7 mouse cellular contexts compared by ENCODE assay signal in genomic region chr7:17060782-17061605, GRCm38 (mm10). TPM values are rescaled to one million over a fixed set of nuclear protein-coding genes. Genes with fewer than 3 reads are reported as not detected.
A peak's percentile ranks its signal among the peaks of the same experiment; 100 is the strongest.
DNase-seq lines count a peak whose midpoint lies in the region; ATAC-seq and TF ChIP-seq lines count a peak whose summit lies in the region.

No protein-coding gene starts in this region.

- ATAC-seq in embryonic facial prominence, embryonic 13.5 days (ENCODE audit: insufficient number of reproducible peaks, insufficient read depth, low FRiP score, low TSS enrichment, low read depth), result no peak
- peak; percentile 5; the same call in 1 of the 2 replicates for ATAC-seq in heart, embryonic 16.5 days (replicated peaks; ENCODE audit: extremely low read depth, insufficient read depth, low FRiP score)
- ATAC-seq in midbrain, embryonic 11.5 days (ENCODE audit: low FRiP score), result no peak

- peak overlapping the region; percentile 77 for H3K9ac ChIP-seq in embryonic facial prominence, embryonic 13.5 days
- peak overlapping the region; percentile 87 for H3K9ac ChIP-seq in heart, embryonic 16.5 days (ENCODE audit: low read length)
- H3K9ac ChIP-seq in midbrain, embryonic 11.5 days (ENCODE audit: low read length), result no peak overlapping the region

- no peaks in the 10 kb centered on the region for H3K27me3 ChIP-seq in testis, adult 2 months (ENCODE audit: control insufficient read depth, insufficient read depth, low read length)
- no peaks in the 10 kb centered on the region for H3K27me3 ChIP-seq in embryonic facial prominence, embryonic 13.5 days
- H3K27me3 ChIP-seq in heart, embryonic 16.5 days (ENCODE audit: control insufficient read depth, insufficient read depth, low read length), result no peaks in the 10 kb centered on the region
- peaks cover 13% of the 10 kb centered on the region; the same call in 1 of the 2 replicates for H3K27me3 ChIP-seq in limb, embryonic 10.5 days (ENCODE audit: low read depth, poor library complexity, severe bottlenecking)
- peaks cover 11% of the 10 kb centered on the region for H3K27me3 ChIP-seq in midbrain, embryonic 11.5 days (ENCODE audit: control insufficient read depth, insufficient read depth, low read length)

- no peak for DNase-seq in testis, postnatal 14 days (ENCODE audit: low spot score)
- DNase-seq in limb, embryonic 10.5 days (ENCODE audit: low spot score), result peak; percentile 28
- DNase-seq in midbrain, embryonic 11.5 days (ENCODE audit: low spot score, missing footprints), result peak; percentile 77
- no peak for DNase-seq in adipocyte (ENCODE audit: low spot score)

- no peak for TF ChIP-seq POLR2A in testis, adult 2 months (IDR thresholded peaks at IDR 0.05; ENCODE audit: control insufficient read depth, low read depth, low read length)

- H3K27ac ChIP-seq in testis, adult 2 months (ENCODE audit: control insufficient read depth, insufficient read depth, low read depth, low read length), result peak overlapping the region; percentile 61; the same call in 1 of the 2 replicates
- H3K27ac ChIP-seq in embryonic facial prominence, embryonic 13.5 days, result peak overlapping the region; percentile 97
- H3K27ac ChIP-seq in heart, embryonic 16.5 days (ENCODE audit: low read length), result peak overlapping the region; percentile 100
- 0 out of 2 replicates have a peak overlapping the region, but pooled peaks have one; percentile 21 for H3K27ac ChIP-seq in limb, embryonic 10.5 days
- H3K27ac ChIP-seq in midbrain, embryonic 11.5 days (ENCODE audit: low read depth, low read length), result no peak overlapping the region

- H3K4me1 ChIP-seq in testis, adult 2 months (ENCODE audit: control insufficient read depth, insufficient read depth, low read length), result peaks cover 45% of the 10 kb centered on the region
- H3K4me1 ChIP-seq in embryonic facial prominence, embryonic 13.5 days, result peaks cover 64% of the 10 kb centered on the region
- H3K4me1 ChIP-seq in heart, embryonic 16.5 days (ENCODE audit: control insufficient read depth, insufficient read depth, low read length), result peaks cover 41% of the 10 kb centered on the region
- H3K4me1 ChIP-seq in limb, embryonic 10.5 days, result peaks cover 68% of the 10 kb centered on the region
- peaks cover 15% of the 10 kb centered on the region for H3K4me1 ChIP-seq in midbrain, embryonic 11.5 days (ENCODE audit: control insufficient read depth, insufficient read depth, low read length)

- TF ChIP-seq CTCF in testis, adult 2 months (IDR thresholded peaks at IDR 0.05; ENCODE audit: control insufficient read depth, insufficient read depth, insufficient replicate concordance, low read depth, low read length), result peak; percentile 24; the same call in 1 of the 2 replicates

- H3K9me3 ChIP-seq in embryonic facial prominence, embryonic 13.5 days, result no peaks in the 10 kb centered on the region
- H3K9me3 ChIP-seq in heart, embryonic 16.5 days (replicated peaks; ENCODE audit: control insufficient read depth, low read length), result no peaks in the 10 kb centered on the region
- no peaks in the 10 kb centered on the region for H3K9me3 ChIP-seq in limb, embryonic 10.5 days (replicated peaks)
- no peaks in the 10 kb centered on the region for H3K9me3 ChIP-seq in midbrain, embryonic 11.5 days (ENCODE audit: control insufficient read depth, low read length)

- H3K4me3 ChIP-seq in testis, adult 2 months (ENCODE audit: control insufficient read depth, low read depth, low read length), result peak overlapping the region; percentile 9; the same call in 1 of the 2 replicates
- peak overlapping the region; percentile 61 for H3K4me3 ChIP-seq in embryonic facial prominence, embryonic 13.5 days
- H3K4me3 ChIP-seq in heart, embryonic 16.5 days (ENCODE audit: low read length), result peak overlapping the region; percentile 71
- peak overlapping the region; percentile 59; the same call in 1 of the 2 replicates for H3K4me3 ChIP-seq in limb, embryonic 10.5 days
- H3K4me3 ChIP-seq in midbrain, embryonic 11.5 days (ENCODE audit: low read depth, low read length), result no peak overlapping the region

- H3K36me3 ChIP-seq in testis, adult 2 months (ENCODE audit: control insufficient read depth, insufficient read depth, low read length), result no peaks in the 10 kb centered on the region
- no peaks in the 10 kb centered on the region for H3K36me3 ChIP-seq in embryonic facial prominence, embryonic 13.5 days
- no peaks in the 10 kb centered on the region for H3K36me3 ChIP-seq in heart, embryonic 16.5 days (ENCODE audit: control insufficient read depth, insufficient read depth)
- no peaks in the 10 kb centered on the region for H3K36me3 ChIP-seq in limb, embryonic 10.5 days
- H3K36me3 ChIP-seq in midbrain, embryonic 11.5 days (ENCODE audit: control insufficient read depth, insufficient read depth, low read length), result no peaks in the 10 kb centered on the region

- 79% methylated on average over 22 of the region's 22 CpGs for WGBS in embryonic facial prominence, embryonic 13.5 days
- WGBS in heart, embryonic 16.5 days, result 44% methylated on average over 21 of the region's 22 CpGs
- WGBS in limb, embryonic 10.5 days, result 80% methylated on average over 22 of the region's 22 CpGs
- WGBS in midbrain, embryonic 11.5 days, result 81% methylated on average over 21 of the region's 22 CpGs

- H3K4me2 ChIP-seq in embryonic facial prominence, embryonic 13.5 days, result peak overlapping the region; percentile 81
- peak overlapping the region; percentile 96 for H3K4me2 ChIP-seq in heart, embryonic 16.5 days (ENCODE audit: low read depth, low read length)
- no peak overlapping the region for H3K4me2 ChIP-seq in midbrain, embryonic 11.5 days

RNA-seq across cellular contexts. Expression of gene Hif3a, which starts 1.2 kb away (rescaled TPM):
- polyA plus RNA-seq in testis, adult 2 months (2012; rRNA removed), result 4.4 and 6.9 TPM in 2 replicates
- polyA plus RNA-seq in embryonic facial prominence, embryonic 13.5 days (2015; fragmentation: Nextera tagmentation; extraction: Ambion mirVana), result 14.7 and 16.5 TPM in 2 replicates
- polyA plus RNA-seq in heart, embryonic 16.5 days (2015; fragmentation: Nextera tagmentation; extraction: Ambion mirVana), result 36.3 and 43.4 TPM in 2 replicates
- polyA plus RNA-seq in limb, embryonic 10.5 days (2016; fragmentation: Nextera tagmentation; extraction: Ambion mirVana), result 5.9 and 7.4 TPM in 2 replicates
- polyA plus RNA-seq in midbrain, embryonic 11.5 days (2014; fragmentation: Nextera tagmentation; extraction: Ambion mirVana), result 3.9 and 5.2 TPM in 2 replicates

RNA-seq across cellular contexts. Expression of gene Psg16, which starts 12.8 kb away (rescaled TPM):
- polyA plus RNA-seq in testis, adult 2 months (2012; rRNA removed), result 0.16 and 0.19 TPM in 2 replicates
- polyA plus RNA-seq in embryonic facial prominence, embryonic 13.5 days (2015; fragmentation: Nextera tagmentation; extraction: Ambion mirVana), result 0.14 and 0.21 TPM in 2 replicates
- 0.17 and 0.22 TPM in 2 replicates for polyA plus RNA-seq in heart, embryonic 16.5 days (2015; fragmentation: Nextera tagmentation; extraction: Ambion mirVana)
- polyA plus RNA-seq in limb, embryonic 10.5 days (2016; fragmentation: Nextera tagmentation; extraction: Ambion mirVana), result 0.05 and 0.06 TPM in 2 replicates
- 0.10 and 0.22 TPM in 2 replicates for polyA plus RNA-seq in midbrain, embryonic 11.5 days (2014; fragmentation: Nextera tagmentation; extraction: Ambion mirVana)

RNA-seq across cellular contexts. Expression of gene Ppp5c, which starts 33.3 kb away (rescaled TPM):
- 80.7 and 84.7 TPM in 2 replicates for polyA plus RNA-seq in testis, adult 2 months (2012; rRNA removed)
- polyA plus RNA-seq in embryonic facial prominence, embryonic 13.5 days (2015; fragmentation: Nextera tagmentation; extraction: Ambion mirVana), result 109 and 112 TPM in 2 replicates
- 105 and 108 TPM in 2 replicates for polyA plus RNA-seq in heart, embryonic 16.5 days (2015; fragmentation: Nextera tagmentation; extraction: Ambion mirVana)
- 149 and 158 TPM in 2 replicates for polyA plus RNA-seq in limb, embryonic 10.5 days (2016; fragmentation: Nextera tagmentation; extraction: Ambion mirVana)
- 101 and 108 TPM in 2 replicates for polyA plus RNA-seq in midbrain, embryonic 11.5 days (2014; fragmentation: Nextera tagmentation; extraction: Ambion mirVana)

Comparison
In these comparisons a context has a peak if more than half of its experiments do, and no peak if none do; other contexts are left out.
1. DNase-seq: peak in limb, embryonic 10.5 days (single experiment) and midbrain, embryonic 11.5 days (single experiment); none in testis, postnatal 14 days (single experiment) and adipocyte (single experiment).